Mouse (Mus musculus) liver, adult 2 months (tissue): Measurements from ENCODE around the gene Srp14.

ENCODE experiments used
- CTCF ChIP-seq: fragments of 200-500 bp; IDR thresholded peaks from 2 replicates; pipeline ENCODE4 v1.5.1; 2011; ENCODE audit warnings: low read depth, low read length, control low read depth
- POLR2A ChIP-seq: fragments of 200-500 bp; IDR thresholded peaks from 2 replicates; pipeline ENCODE4 v1.6.1; 2011; ENCODE audit warnings: low read length, control low read depth; ENCODE audit not compliant: insufficient read depth; ENCODE audit errors: extremely low read depth

DNA sequence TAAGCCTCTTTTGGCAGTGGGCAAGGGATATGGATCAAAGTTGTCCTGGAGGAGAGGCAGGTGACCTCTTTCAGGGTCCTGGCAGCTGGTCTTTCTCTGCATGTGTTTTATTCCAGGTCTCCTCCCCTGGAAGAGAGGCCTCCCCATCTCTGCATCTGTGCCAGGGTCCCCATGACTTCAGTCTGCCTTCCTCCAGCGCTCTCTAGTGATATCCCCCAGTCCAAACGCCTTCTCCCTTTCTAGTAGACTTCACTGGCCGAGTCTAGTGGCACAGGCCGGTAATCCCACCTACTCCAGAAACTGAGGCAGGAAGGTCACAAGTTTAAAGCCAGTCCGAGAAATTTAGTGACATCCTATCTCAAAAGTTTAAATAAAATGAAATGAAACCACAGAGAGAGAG is 18.4 kb upstream of the Srp14 start:
- no peak for TF ChIP-seq CTCF
- no peak for TF ChIP-seq POLR2A
